ENCODE assay signal across 9 mouse cellular contexts in the genomic region with DNA sequence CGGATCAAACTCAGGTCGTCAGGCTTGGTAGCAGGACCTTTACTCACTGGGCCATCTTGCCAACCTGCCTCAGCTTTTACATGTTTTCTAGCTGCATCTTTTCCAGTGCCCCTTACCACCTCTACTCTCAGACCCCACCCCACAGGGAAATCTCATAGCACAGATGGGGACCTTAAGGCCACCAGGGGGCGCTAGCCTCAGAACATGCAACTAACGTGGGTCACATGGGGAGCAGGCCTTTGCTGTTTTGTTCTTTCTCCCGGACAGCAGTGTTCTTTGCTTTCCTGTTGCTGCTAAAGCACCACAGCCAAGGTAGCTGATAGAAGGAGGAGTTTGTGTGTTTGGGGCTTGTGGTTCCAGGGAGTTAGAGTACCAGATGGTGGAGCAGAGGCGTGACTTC. TPM values are rescaled to one million over a fixed set of nuclear protein-coding genes. Genes with fewer than 3 reads are reported as not detected.
DNase-seq lines count a peak whose midpoint lies in the region; ATAC-seq and TF ChIP-seq lines count a peak whose summit lies in the region.
"Had no signal": no experiment of that assay in that cellular context is flagged by ENCODE, and none has a peak within 500 bp of the region (broad histone marks: within the 10 kb centered on the region; RNA-seq: fewer than 3 reads in every experiment).

No protein-coding gene starts in this region.

- no peak for TF ChIP-seq POLR2A in kidney, adult 2 months (IDR thresholded peaks at IDR 0.05; ENCODE audit: low read depth, low read length)

- peak; percentile 42 for DNase-seq in kidney, adult 2 months
- DNase-seq in kidney, adult 11 months, result no peak
- peak; percentile 13 for DNase-seq in adipocyte (ENCODE audit: low spot score)
- DNase-seq in embryo, embryonic 11 days, result peak; percentile 64
- DNase-seq in layer of hippocampus, adult 9-11 months, result peak; percentile 11
- DNase-seq in frontal cortex, postnatal 14 days (ENCODE audit: low spot score in 2 of 2), result no peak

- H3K4me1 ChIP-seq in kidney, adult 2 months (ENCODE audit: control insufficient read depth, insufficient read depth, low read length), result no peaks in the 10 kb centered on the region

- H3K4me3 ChIP-seq in kidney, adult 2 months (ENCODE audit: insufficient read depth, low read depth, low read length), result no peak overlapping the region

- peak; percentile 72 for ATAC-seq in CD4-positive, CD25-positive, alpha-beta regulatory T cell, adult 4 months
- ATAC-seq in neutrophil, adult 5-6 weeks (ENCODE audit: extremely low read depth, insufficient number of reproducible peaks, low FRiP score, poor library complexity, severe bottlenecking), result 0 out of 2 replicates have a peak, but pooled peaks have one; percentile 50

- H3K27me3 ChIP-seq in kidney, adult 2 months (replicated peaks; ENCODE audit: control insufficient read depth, insufficient read depth, low read length), result no peaks in the 10 kb centered on the region

- H3K36me3 ChIP-seq in kidney, adult 2 months (ENCODE audit: control insufficient read depth, insufficient read depth, low read length), result peaks cover 3% of the 10 kb centered on the region; the same call in 1 of the 2 replicates

- TF ChIP-seq CTCF in kidney, adult 2 months (conservative IDR thresholded peaks at IDR 0.05; ENCODE audit: insufficient read depth, insufficient read length, low read depth, low read length), result peak; percentile 69

- WGBS in kidney, adult 2 months, result 53% methylated on average over 6 of the region's 6 CpGs

- no peak overlapping the region for H3K27ac ChIP-seq in kidney, adult 2 months (ENCODE audit: insufficient read depth, low read depth, low read length)
- H3K27ac ChIP-seq: macrophage had no signal

RNA-seq across cellular contexts. Expression of a gene that starts 23.3 kb away (rescaled TPM):
- polyA plus RNA-seq in kidney, adult 2 months (2012; rRNA removed), result 6.1 and 9.2 TPM in 2 replicates
- polyA plus RNA-seq in CD4-positive, CD25-positive, alpha-beta regulatory T cell, adult 4 months (2017; shearing (Covaris generic)), result 10 to 100 TPM; 47.3 to 49.6 TPM
- 25.7 and 26.6 TPM in 2 replicates for total RNA-seq in neutrophil, adult 5-6 weeks (2017)

RNA-seq across cellular contexts. Expression of a gene that starts 23.5 kb away (rescaled TPM):
- 1.2 and 1.5 TPM in 2 replicates for polyA plus RNA-seq in kidney, adult 2 months (2012; rRNA removed)
- polyA plus RNA-seq in CD4-positive, CD25-positive, alpha-beta regulatory T cell, adult 4 months (2017; shearing (Covaris generic)), result 10 to 100 TPM; 13.0 to 14.5 TPM
- total RNA-seq in neutrophil, adult 5-6 weeks (2017), result 17.8 and 21.5 TPM in 2 replicates

Comparison
In these comparisons a context has a peak if more than half of its experiments do, and no peak if none do; other contexts are left out.
1. DNase-seq: peak in kidney, adult 2 months (single experiment), adipocyte (single experiment), embryo, embryonic 11 days (single experiment) and layer of hippocampus, adult 9-11 months (single experiment); none in kidney, adult 11 months (single experiment) and frontal cortex, postnatal 14 days (0 of 2).